In the genomic region with DNA sequence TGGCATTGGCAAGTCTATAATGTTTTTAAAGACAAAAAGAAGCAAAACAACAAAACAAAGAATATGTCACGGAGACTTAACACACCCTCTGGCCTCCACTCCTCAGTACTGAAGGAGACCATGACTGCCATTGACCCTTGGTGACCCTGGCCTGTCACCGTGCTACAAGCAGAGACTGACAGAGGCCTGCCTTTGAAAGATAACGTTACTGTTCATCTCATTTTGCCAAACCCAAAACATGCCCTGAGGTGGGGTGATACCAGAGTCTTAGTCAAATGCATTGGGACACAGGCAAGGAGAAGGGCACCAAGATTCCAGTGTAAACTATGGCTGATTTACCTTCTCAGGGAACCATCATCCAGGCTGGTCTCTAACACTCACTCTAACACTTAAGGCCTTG, we compare ENCODE assay signal across 19 mouse cellular contexts. TPM values are rescaled to one million over a fixed set of nuclear protein-coding genes. Genes with fewer than 3 reads are reported as not detected.
DNase-seq lines count a peak whose midpoint lies in the region; ATAC-seq and TF ChIP-seq lines count a peak whose summit lies in the region.
"Had no signal": no experiment of that assay in that cellular context is flagged by ENCODE, and none has a peak within 500 bp of the region (broad histone marks: within the 10 kb centered on the region; RNA-seq: fewer than 3 reads in every experiment).

No protein-coding gene starts in this region.

- H3K4me3 ChIP-seq in gastrocnemius, adult 2 months = no peak overlapping the region
- H3K4me3 ChIP-seq in MEL (ENCODE audit: control insufficient read depth in 1 of 2, insufficient read depth in 1 of 2, low read depth in 2 of 2, low read length in 2 of 2) = no peak overlapping the region
- H3K4me3 ChIP-seq in liver, embryonic 14.5 days (ENCODE audit: insufficient read depth in 1 of 2, low read depth in 2 of 2, low read length in 2 of 2) = no peak overlapping the region
- H3K4me3 ChIP-seq: embryonic facial prominence, embryonic 15.5 days; forebrain, embryonic 13.5 days; heart, embryonic 12.5 days; hindbrain, embryonic 15.5 days had no signal

- TF ChIP-seq RAD21 in MEL (IDR thresholded peaks at IDR 0.05; ENCODE audit: low read depth, low read length) = no peak

- peak in 1 of 2 experiments; percentile 30; a peak in 1 of 4 replicates for TF ChIP-seq EP300 in MEL (IDR thresholded peaks at IDR 0.05; ENCODE audit: low read depth in 1 of 2, low read length in 2 of 2)
- peak; percentile 22; the same call in 1 of the 2 replicates for TF ChIP-seq EP300 in liver, embryonic 14.5 days (IDR thresholded peaks at IDR 0.05; ENCODE audit: low read depth)

- no peaks in the 10 kb centered on the region for H3K27me3 ChIP-seq in MEL (ENCODE audit: control insufficient read depth in 1 of 2, insufficient read depth in 2 of 2, low read length in 2 of 2)
- H3K27me3 ChIP-seq in liver, embryonic 14.5 days (ENCODE audit: control insufficient read depth, insufficient read depth, low read length) = no peaks in the 10 kb centered on the region
- H3K27me3 ChIP-seq: embryonic facial prominence, embryonic 15.5 days; forebrain, embryonic 13.5 days; hindbrain, embryonic 15.5 days had no signal

- TF ChIP-seq CTCF in gastrocnemius, adult 2 months (IDR thresholded peaks at IDR 0.05) = no peak
- TF ChIP-seq CTCF in MEL (IDR thresholded peaks at IDR 0.05 in 2 of 3, conservative IDR thresholded peaks at IDR 0.05 in 1 of 3; ENCODE audit: control insufficient read depth in 1 of 3, insufficient read depth in 1 of 3, low read depth in 2 of 3, low read length in 3 of 3, poor library complexity in 1 of 3, severe bottlenecking in 1 of 3) = no peak
- TF ChIP-seq CTCF in liver, embryonic 14.5 days (IDR thresholded peaks at IDR 0.05; ENCODE audit: low read depth) = no peak

- H3K9ac ChIP-seq in MEL (ENCODE audit: control insufficient read depth, low read depth, low read length, poor library complexity, severe bottlenecking) = no peak overlapping the region
- H3K9ac ChIP-seq in liver, embryonic 14.5 days (replicated peaks) = no peak overlapping the region; the same call in 1 of the 2 replicates
- H3K9ac ChIP-seq: embryonic facial prominence, embryonic 15.5 days; forebrain, embryonic 13.5 days; hindbrain, embryonic 15.5 days had no signal

- 31% methylated on average over 3 of the region's 3 CpGs for WGBS in liver, embryonic 14.5 days (ENCODE audit: insufficient replicate concordance)

- no peaks in the 10 kb centered on the region for H3K9me3 ChIP-seq in MEL (replicated peaks; ENCODE audit: insufficient read depth, low read length)
- no peaks in the 10 kb centered on the region for H3K9me3 ChIP-seq in liver, embryonic 14.5 days (ENCODE audit: control insufficient read depth, low read length)
- H3K9me3 ChIP-seq: embryonic facial prominence, embryonic 15.5 days; forebrain, embryonic 13.5 days; heart, embryonic 12.5 days; hindbrain, embryonic 15.5 days had no signal

- no peak overlapping the region for H3K4me2 ChIP-seq in liver, embryonic 14.5 days (ENCODE audit: low read depth)
- H3K4me2 ChIP-seq: embryonic facial prominence, embryonic 15.5 days; forebrain, embryonic 13.5 days; heart, embryonic 12.5 days; hindbrain, embryonic 15.5 days had no signal

- ATAC-seq in erythroblast, adult 5-6 weeks (replicated peaks; ENCODE audit: low FRiP score, poor library complexity, severe bottlenecking) = peak; percentile 83
- ATAC-seq in liver, embryonic 14.5 days (ENCODE audit: insufficient read depth) = peak; percentile 70; the same call in 1 of the 2 replicates
- ATAC-seq: forebrain, embryonic 13.5 days had no signal

- no peak for DNase-seq in gastrocnemius, adult 2 months
- no peak for DNase-seq in gastrocnemius, postnatal 14 days
- no peak for DNase-seq in MEL (ENCODE audit: low read depth, low spot score)
- DNase-seq in liver, embryonic 14.5 days (ENCODE audit: low read depth in 3 of 3, low spot score in 3 of 3) = no peak
- no peak for DNase-seq in lung, postnatal 14 days
- DNase-seq in retina, postnatal 1 day = no peak
- no peak for DNase-seq in cerebellum, adult 18-20 months
- DNase-seq: adrenal gland, adult 8-10 months; adrenal gland, postnatal 36 days; cerebellum, adult 8-10 months; cerebellum, postnatal 14 days; gastrocnemius, postnatal 10 days; heart, postnatal 36 days had no signal

- 0 out of 2 replicates have a peak overlapping the region, but pooled peaks have one; percentile 28 for H3K27ac ChIP-seq in gastrocnemius, adult 2 months
- H3K27ac ChIP-seq in MEL (ENCODE audit: control insufficient read depth, low read depth, low read length) = no peak overlapping the region
- H3K27ac ChIP-seq in liver, embryonic 14.5 days = no peak overlapping the region
- H3K27ac ChIP-seq: embryonic facial prominence, embryonic 15.5 days; forebrain, embryonic 13.5 days; hindbrain, embryonic 15.5 days had no signal

- no peak for TF ChIP-seq POLR2A in MEL (IDR thresholded peaks at IDR 0.05; ENCODE audit: control insufficient read depth in 1 of 2, insufficient read depth in 1 of 2, low read depth in 1 of 2, low read length in 2 of 2, poor library complexity in 1 of 2)

- peaks cover 3% of the 10 kb centered on the region in 2 experiments; a peak in 3 of 4 replicates for H3K4me1 ChIP-seq in MEL (ENCODE audit: control insufficient read depth in 1 of 2, insufficient read depth in 2 of 2, low read length in 2 of 2)
- no peaks in the 10 kb centered on the region for H3K4me1 ChIP-seq in liver, embryonic 14.5 days (replicated peaks; ENCODE audit: control insufficient read depth in 2 of 2, insufficient read depth in 2 of 2, low read length in 1 of 2)
- H3K4me1 ChIP-seq: forebrain, embryonic 13.5 days; hindbrain, embryonic 15.5 days had no signal

- intact Hi-C loops in gastrocnemius, adult 2 months (cut with DNase I) = no loop called here
- intact Hi-C loops in gastrocnemius, postnatal 14 days (cut with DNase I; ENCODE audit: low total_unique reads) = no loop called here

- no peaks in the 10 kb centered on the region for H3K36me3 ChIP-seq in MEL (ENCODE audit: control insufficient read depth in 1 of 2, insufficient read depth in 2 of 2, low read length in 2 of 2)
- H3K36me3 ChIP-seq in liver, embryonic 14.5 days (replicated peaks; ENCODE audit: control insufficient read depth, insufficient read depth, low read depth) = no peaks in the 10 kb centered on the region
- H3K36me3 ChIP-seq: embryonic facial prominence, embryonic 15.5 days; heart, embryonic 12.5 days; hindbrain, embryonic 15.5 days had no signal

- no peaks in the 10 kb centered on the region for H3K79me2 ChIP-seq in MEL (ENCODE audit: control insufficient read depth, insufficient read depth, low read length, poor library complexity)

TF ChIP-seq in MEL, 35 proteins besides CTCF, POLR2A, EP300 and RAD21:
- no peak for TF ChIP-seq JUND (IDR thresholded peaks at IDR 0.05; ENCODE audit: low read depth, low read length)
- peak; percentile 32; the same call in 1 of the 2 replicates for TF ChIP-seq TAL1 (IDR thresholded peaks at IDR 0.05; ENCODE audit: low read length)
- 0 out of 2 replicates have a peak, but pooled peaks have one; percentile 24 for TF ChIP-seq TCF12 (IDR thresholded peaks at IDR 0.05; ENCODE audit: low read depth, low read length)

RNA-seq across cellular contexts. Expression of a gene that starts 11.7 kb away (rescaled TPM):
- total RNA-seq in gastrocnemius, adult 2 months (2021) = 10 to 100 TPM; 33.3 to 45.6 TPM
- 10 to 100 TPM; 34.7 to 37.9 TPM for total RNA-seq in gastrocnemius, postnatal 14 days (2021)
- total RNA-seq in MEL (2012; rRNA removed) = 0.54 and 2.2 TPM in 2 replicates
- polyA plus RNA-seq in MEL (2012; ENCODE audit: insufficient read depth in 1 of 2, insufficient read length in 2 of 2, low read depth in 1 of 2, low replicate concordance in 2 of 2, missing spikeins in 1 of 2) = 1 to 10 TPM in 1 of 2 experiments, not detected in 1; 2.7 TPM
- not detected in 2 replicates for total RNA-seq in erythroblast, adult 5-6 weeks (2015; ENCODE audit: low replicate concordance)
- total RNA-seq in erythroblast, adult 5-6 weeks (2017; ENCODE audit: low replicate concordance) = not detected in 2 replicates
- 0.17 and 0.28 TPM in 2 replicates for polyA plus RNA-seq in liver, embryonic 14.5 days (2012; rRNA removed)
- not detected in 2 replicates for polyA plus RNA-seq in liver, embryonic 14.5 days (2014; fragmentation: Nextera tagmentation; extraction: Ambion mirVana)

RNA-seq across cellular contexts. Expression of a gene that starts 12.5 kb away (rescaled TPM):
- 1 to 10 TPM; 2.7 to 4.2 TPM for total RNA-seq in gastrocnemius, adult 2 months (2021)
- 1 to 10 TPM; 3.2 to 4.0 TPM for total RNA-seq in gastrocnemius, postnatal 14 days (2021)
- not detected in 2 replicates for total RNA-seq in MEL (2012; rRNA removed)
- under 1 TPM in 1 of 2 experiments, not detected in 1; 0.03 TPM for polyA plus RNA-seq in MEL (2012; ENCODE audit: insufficient read depth in 1 of 2, insufficient read length in 2 of 2, low read depth in 1 of 2, low replicate concordance in 2 of 2, missing spikeins in 1 of 2)
- total RNA-seq in erythroblast, adult 5-6 weeks (2015; ENCODE audit: low replicate concordance) = not detected in 2 replicates
- not detected in 2 replicates for total RNA-seq in erythroblast, adult 5-6 weeks (2017; ENCODE audit: low replicate concordance)
- polyA plus RNA-seq in liver, embryonic 14.5 days (2012; rRNA removed) = 0.01 TPM in 1 of 2 replicates, not detected in the other
- not detected in 2 replicates for polyA plus RNA-seq in liver, embryonic 14.5 days (2014; fragmentation: Nextera tagmentation; extraction: Ambion mirVana)
- total RNA-seq: common myeloid progenitor, adult 5-6 weeks had no signal
- polyA plus RNA-seq: hindbrain, embryonic 15.5 days had no signal

RNA-seq across cellular contexts. Expression of a gene that starts 19.0 kb away (rescaled TPM):
- 10 to 100 TPM; 26.1 to 41.6 TPM for total RNA-seq in gastrocnemius, adult 2 months (2021)
- 10 to 100 TPM; 59.8 to 78.3 TPM for total RNA-seq in gastrocnemius, postnatal 14 days (2021)
- not detected in 2 replicates for total RNA-seq in MEL (2012; rRNA removed)
- under 1 TPM in 1 of 2 experiments, not detected in 1; 0.21 TPM for polyA plus RNA-seq in MEL (2012; ENCODE audit: insufficient read depth in 1 of 2, insufficient read length in 2 of 2, low read depth in 1 of 2, low replicate concordance in 2 of 2, missing spikeins in 1 of 2)
- not detected in 2 replicates for total RNA-seq in erythroblast, adult 5-6 weeks (2015; ENCODE audit: low replicate concordance)
- 1.3 and 2.4 TPM in 2 replicates for total RNA-seq in erythroblast, adult 5-6 weeks (2017; ENCODE audit: low replicate concordance)
- 14.5 and 14.8 TPM in 2 replicates for polyA plus RNA-seq in liver, embryonic 14.5 days (2012; rRNA removed)
- polyA plus RNA-seq in liver, embryonic 14.5 days (2014; fragmentation: Nextera tagmentation; extraction: Ambion mirVana) = 14.5 and 16.5 TPM in 2 replicates

RNA-seq across cellular contexts. Expression of a gene that starts 49.2 kb away (rescaled TPM):
- total RNA-seq in gastrocnemius, adult 2 months (2021) = 1 to 10 TPM in 1 of 2 experiments, under 1 TPM in 1; 0.38 to 2.5 TPM
- 1 to 10 TPM; 3.0 to 4.8 TPM for total RNA-seq in gastrocnemius, postnatal 14 days (2021)
- 7.1 and 7.6 TPM in 2 replicates for total RNA-seq in MEL (2012; rRNA removed)
- polyA plus RNA-seq in MEL (2012; ENCODE audit: insufficient read depth in 1 of 2, insufficient read length in 2 of 2, low read depth in 1 of 2, low replicate concordance in 2 of 2, missing spikeins in 1 of 2) = 10 to 100 TPM in 1 of 2 experiments, not detected in 1; 32.5 TPM
- total RNA-seq in erythroblast, adult 5-6 weeks (2015; ENCODE audit: low replicate concordance) = 1.7 and 5.4 TPM in 2 replicates
- total RNA-seq in erythroblast, adult 5-6 weeks (2017; ENCODE audit: low replicate concordance) = 2.4 TPM in 1 of 2 replicates, not detected in the other
- polyA plus RNA-seq in liver, embryonic 14.5 days (2012; rRNA removed) = 8.1 and 8.3 TPM in 2 replicates
- polyA plus RNA-seq in liver, embryonic 14.5 days (2014; fragmentation: Nextera tagmentation; extraction: Ambion mirVana) = 16.3 and 19.8 TPM in 2 replicates

Comparison
In these comparisons a context has a peak if more than half of its experiments do, and no peak if none do; other contexts are left out.
1. RNA of a gene that starts 11.7 kb away (total RNA-seq): 33.3 to 45.6 TPM in gastrocnemius, adult 2 months and 34.7 to 37.9 TPM in gastrocnemius, postnatal 14 days; 0.54 to 2.2 TPM in MEL and not detected in erythroblast, adult 5-6 weeks; every median in the first group is over 10 times any median in the second.
2. RNA of a gene that starts 19.0 kb away (total RNA-seq): 59.8 to 78.3 TPM in gastrocnemius, postnatal 14 days and 26.1 to 41.6 TPM in gastrocnemius, adult 2 months; 1.3 to 2.4 TPM in erythroblast, adult 5-6 weeks and not detected in MEL; every median in the first group is over 4 times any median in the second.